In the genomic region with DNA sequence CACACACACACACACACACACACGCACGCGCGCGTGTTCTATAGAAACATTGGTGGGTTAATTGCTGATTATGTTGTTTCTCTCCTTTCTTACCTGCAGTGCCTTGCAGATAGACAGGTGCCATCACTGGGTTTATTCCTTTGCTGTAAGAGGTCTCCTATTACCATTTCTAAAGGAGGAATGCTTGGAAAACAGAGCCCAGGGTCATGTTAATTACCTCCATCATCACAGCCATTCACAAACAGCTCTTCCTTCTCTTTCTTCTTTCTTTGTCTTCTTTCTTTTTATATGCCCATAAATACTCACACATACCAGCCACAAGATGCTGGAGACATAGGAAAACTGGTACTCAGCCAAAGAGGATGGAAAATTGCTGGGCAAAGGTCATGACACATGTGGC, we compare ENCODE assay signal across 21 mouse cellular contexts.
DNase-seq lines count a peak whose midpoint lies in the region.
"Had no signal": no experiment of that assay in that cellular context is flagged by ENCODE, and none has a peak within 500 bp of the region (broad histone marks: within the 10 kb centered on the region; RNA-seq: fewer than 3 reads in every experiment).

No protein-coding gene starts in this region.

- no peak overlapping the region for H3K4me3 ChIP-seq in limb, embryonic 10.5 days
- H3K4me3 ChIP-seq: embryonic facial prominence, embryonic 13.5 days; embryonic facial prominence, embryonic 15.5 days; erythroblast, embryonic 14.5 days; forebrain, embryonic 10.5 days; forebrain, embryonic 12.5 days had no signal

- peak; percentile 80 for DNase-seq in ES-CJ7 (ENCODE audit: low read depth, low spot score)
- peak; percentile 86 for DNase-seq in R1 (ENCODE audit: low read depth, low spot score)
- DNase-seq in ZHBTc4 (ENCODE audit: low read depth, low spot score), result peak; percentile 82
- no peak for DNase-seq in adipocyte (ENCODE audit: low spot score)
- DNase-seq in limb, embryonic 10.5 days (ENCODE audit: low spot score), result no peak
- no peak for DNase-seq in heart, postnatal 14 days
- DNase-seq: adrenal gland, adult 2 months; adrenal gland, postnatal 10 days; adrenal gland, postnatal 25 days; cerebellum, adult 11-12 months; cerebellum, adult 2 months; cerebellum, adult 9-10 months; cerebellum, postnatal 10 days; cerebellum, postnatal 36 days; embryo, embryonic 11 days had no signal

- 92% methylated on average over 5 of the region's 5 CpGs for WGBS in limb, embryonic 10.5 days

- no peaks in the 10 kb centered on the region for H3K27me3 ChIP-seq in limb, embryonic 10.5 days (ENCODE audit: low read depth, poor library complexity, severe bottlenecking)
- H3K27me3 ChIP-seq: embryonic facial prominence, embryonic 13.5 days; embryonic facial prominence, embryonic 15.5 days; forebrain, embryonic 12.5 days had no signal

- H3K36me3 ChIP-seq in limb, embryonic 10.5 days, result no peaks in the 10 kb centered on the region
- H3K36me3 ChIP-seq: embryonic facial prominence, embryonic 13.5 days; embryonic facial prominence, embryonic 15.5 days; forebrain, embryonic 10.5 days; forebrain, embryonic 12.5 days; G1E had no signal

- H3K4me1 ChIP-seq in limb, embryonic 10.5 days, result no peaks in the 10 kb centered on the region
- H3K4me1 ChIP-seq: embryonic facial prominence, embryonic 13.5 days; embryonic facial prominence, embryonic 15.5 days; forebrain, embryonic 10.5 days; forebrain, embryonic 12.5 days had no signal

- intact Hi-C loops in heart, postnatal 14 days (cut with DNase I), result no loop called here

- no peak overlapping the region for H3K27ac ChIP-seq in limb, embryonic 10.5 days
- H3K27ac ChIP-seq: embryonic facial prominence, embryonic 13.5 days; embryonic facial prominence, embryonic 15.5 days; forebrain, embryonic 10.5 days; forebrain, embryonic 12.5 days had no signal

- no peaks in the 10 kb centered on the region for H3K9me3 ChIP-seq in limb, embryonic 10.5 days (replicated peaks)
- H3K9me3 ChIP-seq: embryonic facial prominence, embryonic 13.5 days; embryonic facial prominence, embryonic 15.5 days; forebrain, embryonic 10.5 days; forebrain, embryonic 12.5 days; G1E had no signal

Comparison
In these comparisons a context has a peak if more than half of its experiments do, and no peak if none do; other contexts are left out.
1. DNase-seq: peak in ES-CJ7 (single experiment), R1 (single experiment) and ZHBTc4 (single experiment); none in adipocyte (single experiment), limb, embryonic 10.5 days (single experiment) and heart, postnatal 14 days (0 of 2).